Mouse (Mus musculus): ENCODE measurements around the gene 4930596D02Rik.

DNA sequence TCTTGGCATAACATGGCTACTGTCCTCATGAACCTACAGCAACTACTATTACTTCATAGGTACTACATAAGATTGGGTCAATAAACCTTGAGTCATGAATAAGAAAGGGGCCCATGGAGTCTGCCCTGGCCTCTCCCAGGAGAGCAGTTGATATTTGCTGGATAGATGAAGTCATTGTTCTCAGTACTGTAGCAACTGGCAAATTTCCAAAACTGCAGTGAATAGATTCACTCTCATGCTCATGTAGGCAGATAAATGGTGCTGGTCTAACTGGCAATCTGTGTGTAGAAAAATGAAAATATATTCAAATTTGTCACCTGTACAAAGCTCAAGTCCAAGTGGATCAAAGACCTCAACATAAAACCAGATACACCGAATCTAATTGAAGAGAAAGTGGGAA, 38.5 kb downstream of the 4930596D02Rik start:
- TF ChIP-seq CTCF (IDR thresholded peaks at IDR 0.05; ENCODE audit: control insufficient read depth, insufficient read depth, insufficient read length): no peak
- TF ChIP-seq CEBPB (IDR thresholded peaks at IDR 0.05; ENCODE audit: low read depth): no peak
- no peak for TF ChIP-seq USF1 (IDR thresholded peaks at IDR 0.05; ENCODE audit: low read depth)
- TF ChIP-seq MAX (IDR thresholded peaks at IDR 0.05): no peak

Data from C2C12 (cell line).